Mouse (Mus musculus) G1E (cell line): ENCODE data around the gene Tmem266. TPM values are rescaled to one million over a fixed set of nuclear protein-coding genes. Genes with fewer than 3 reads are reported as not detected.

Experiments
- ATAC-seq: 2 replicates; pipeline ENCODE4 v1.8.0; 2016; ENCODE audit warnings: mild to moderate bottlenecking; ENCODE audit not compliant: insufficient number of reproducible peaks, poor library complexity, low FRiP score, severe bottlenecking; ENCODE audit errors: extremely low read depth
- DNase-seq: peaks from one replicate; pipeline ENCODE4 v3.0.0; 2012; ENCODE audit warnings: low spot score
- H3K27me3 ChIP-seq: 2 replicates; pipeline ENCODE4 v1.6.1; 2012; ENCODE audit warnings: mild to moderate bottlenecking, low read length, inconsistent platforms; ENCODE audit not compliant: insufficient read depth
- H3K36me3 ChIP-seq: replicated peaks from 2 replicates; pipeline ENCODE3; 2012; ENCODE audit warnings: mild to moderate bottlenecking, inconsistent platforms
- H3K4me1 ChIP-seq: 2 replicates; pipeline ENCODE4 v1.6.1; 2012; ENCODE audit warnings: low read depth, low read length, inconsistent platforms, mixed read lengths; ENCODE audit not compliant: insufficient read depth
- H3K4me3 ChIP-seq: 2 replicates; pipeline ENCODE4 v1.5.1; 2012; ENCODE audit warnings: low read depth, mild to moderate bottlenecking, inconsistent platforms, low read length, moderate library complexity, mixed read lengths
- H3K9me3 ChIP-seq: replicated peaks from 2 replicates; pipeline ENCODE4 v1.6.1; 2012; ENCODE audit warnings: inconsistent platforms
- CTCF ChIP-seq: IDR thresholded peaks from 2 replicates; pipeline ENCODE4 v1.5.1; 2012; ENCODE audit warnings: low read depth, low read length, inconsistent platforms, mixed read lengths
- GATA1 ChIP-seq: IDR thresholded peaks from 2 replicates; pipeline ENCODE4 v1.6.1; 2012; ENCODE audit warnings: borderline replicate concordance, low read length, inconsistent platforms, mixed read lengths
- GATA2 ChIP-seq: IDR thresholded peaks from 2 replicates; pipeline ENCODE4 v1.6.1; 2012; ENCODE audit warnings: low read depth, low read length, inconsistent platforms, borderline replicate concordance
- POLR2AphosphoS5 ChIP-seq: IDR thresholded peaks from 2 replicates; pipeline ENCODE4 v1.6.1; 2012; ENCODE audit warnings: low read depth, low read length, inconsistent platforms; ENCODE audit not compliant: insufficient replicate concordance
- TAL1 ChIP-seq: conservative IDR thresholded peaks from 2 replicates; pipeline ENCODE4 v1.6.1; 2012; ENCODE audit warnings: low read depth, low read length, inconsistent platforms, mixed read lengths
- polyA plus RNA-seq: library from polyadenylated mRNA; stranded (reverse); fragments of >175 nt; gene quantifications from 2 replicates; pipeline ENCODE4 v1.2.3, GENCODE M21; 2012
- total RNA-seq, 2 experiments: library from RNA; stranded (forward) in 1 of 2; stranded (reverse) in 1 of 2; fragments of 200-1000 nt in 1 of 2; fragments of >200 nt in 1 of 2; fragmentation: Nextera tagmentation in 1 of 2; gene quantifications; 2 replicates each; pipeline ENCODE4 v1.2.3; 2014 to 2017

Tmem266 gene
- total and polyA plus RNA-seq, 3 experiments = 0.02 to 0.05 TPM; not detected in 1

DNA sequence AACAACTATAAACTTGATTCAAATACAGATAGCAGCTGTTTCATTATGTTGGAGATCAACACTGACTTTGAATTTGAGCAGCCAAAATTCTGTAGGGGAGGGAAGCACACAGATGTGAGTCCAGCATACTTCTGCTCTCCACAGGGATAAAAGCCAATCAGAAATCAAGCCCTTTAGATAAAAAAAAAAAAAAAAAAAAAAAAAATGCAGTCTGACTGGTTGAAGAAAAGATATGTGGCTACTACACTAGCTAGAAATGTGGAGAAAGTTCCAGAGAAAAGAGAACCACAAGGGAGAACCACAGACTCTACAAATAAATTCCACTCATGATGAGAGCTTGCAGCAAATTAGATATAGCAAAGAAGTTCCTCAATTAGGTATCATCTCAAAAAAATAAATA is 152.0 kb downstream of the Tmem266 start:
- DNase-seq (no peak), ATAC-seq (no peak)
- TF ChIP-seq GATA1 = no peak
- TF ChIP-seq CTCF = no peak
- TF ChIP-seq GATA2 = no peak
- TF ChIP-seq TAL1 = no peak
- TF ChIP-seq POLR2AphosphoS5 = no peak
- Histone ChIP-seq H3K4me1 (no peaks in the 10 kb centered on the region), H3K36me3 (peaks cover 48% of the 10 kb centered on the region), H3K27me3 (no peaks in the 10 kb centered on the region), H3K4me3 (no peak overlapping the region), H3K9me3 (no peaks in the 10 kb centered on the region)

DNA sequence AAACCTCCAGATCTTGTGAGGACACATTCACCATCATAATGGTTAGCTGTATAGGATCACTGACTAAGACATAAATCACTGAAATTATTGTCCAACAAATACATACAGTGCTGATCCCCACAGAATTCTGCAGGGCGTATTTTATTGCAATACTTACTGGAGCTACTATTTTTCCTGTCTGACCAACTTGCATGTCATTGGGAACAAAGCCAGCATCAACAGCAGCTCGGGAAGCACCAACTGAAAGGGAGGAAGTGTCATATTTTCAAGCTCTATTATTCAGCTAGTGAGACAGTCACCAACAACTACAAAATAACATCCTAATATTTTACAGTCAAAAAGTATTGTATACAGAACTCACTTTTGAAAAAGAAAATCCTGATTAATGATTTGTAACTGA is 155.4 kb downstream of the Tmem266 start:
- TF ChIP-seq CTCF = no peak
- no peak overlapping the region for H3K4me3 ChIP-seq
- H3K36me3 ChIP-seq = peaks cover 54% of the 10 kb centered on the region
- H3K9me3 ChIP-seq = no peaks in the 10 kb centered on the region
- DNase-seq (no peak), ATAC-seq (no peak)
- no peaks in the 10 kb centered on the region for H3K4me1 ChIP-seq
- no peaks in the 10 kb centered on the region for H3K27me3 ChIP-seq

Other genes with a start within 250 kb of the Tmem266 start
- 74.3 and 86.9 TPM in 2 replicates for gene Ube2q2, start 178.1 kb upstream of the Tmem266 start, total RNA-seq (2014; fragmentation: Nextera tagmentation)
- 78.4 and 90.6 TPM in 2 replicates for gene Ube2q2, start 178.1 kb upstream of the Tmem266 start, total RNA-seq (2017)
- 31.6 and 42.3 TPM in 2 replicates for gene Ube2q2, start 178.1 kb upstream of the Tmem266 start, polyA plus RNA-seq
- 70.2 and 88.0 TPM in 2 replicates for gene Fbxo22, start 118.0 kb upstream of the Tmem266 start, total RNA-seq (2014; fragmentation: Nextera tagmentation)
- gene Fbxo22, start 118.0 kb upstream of the Tmem266 start, total RNA-seq (2017) = 57.0 and 60.0 TPM in 2 replicates
- gene Fbxo22, start 118.0 kb upstream of the Tmem266 start, polyA plus RNA-seq = 12.0 and 14.5 TPM in 2 replicates
- not detected in 2 replicates for gene Nrg4, start 69 bp upstream of the Tmem266 start, total RNA-seq (2014; fragmentation: Nextera tagmentation)
- 0.06 and 0.22 TPM in 2 replicates for gene Nrg4, start 69 bp upstream of the Tmem266 start, total RNA-seq (2017)
- not detected in 2 replicates for gene Nrg4, start 69 bp upstream of the Tmem266 start, polyA plus RNA-seq
- gene Etfa, start 185.3 kb downstream of the Tmem266 start, total RNA-seq (2014; fragmentation: Nextera tagmentation) = 49.2 and 59.6 TPM in 2 replicates
- gene Etfa, start 185.3 kb downstream of the Tmem266 start, total RNA-seq (2017) = 41.8 and 44.2 TPM in 2 replicates
- 67.9 and 77.6 TPM in 2 replicates for gene Etfa, start 185.3 kb downstream of the Tmem266 start, polyA plus RNA-seq
- not detected in 2 replicates for gene Isl2, start 211.8 kb downstream of the Tmem266 start, total RNA-seq (2014; fragmentation: Nextera tagmentation)
- not detected in 2 replicates for gene Isl2, start 211.8 kb downstream of the Tmem266 start, total RNA-seq (2017)
- gene Isl2, start 211.8 kb downstream of the Tmem266 start, polyA plus RNA-seq = 0.03 and 0.17 TPM in 2 replicates